ENCODE assay signal across 10 mouse cellular contexts in the genomic region with DNA sequence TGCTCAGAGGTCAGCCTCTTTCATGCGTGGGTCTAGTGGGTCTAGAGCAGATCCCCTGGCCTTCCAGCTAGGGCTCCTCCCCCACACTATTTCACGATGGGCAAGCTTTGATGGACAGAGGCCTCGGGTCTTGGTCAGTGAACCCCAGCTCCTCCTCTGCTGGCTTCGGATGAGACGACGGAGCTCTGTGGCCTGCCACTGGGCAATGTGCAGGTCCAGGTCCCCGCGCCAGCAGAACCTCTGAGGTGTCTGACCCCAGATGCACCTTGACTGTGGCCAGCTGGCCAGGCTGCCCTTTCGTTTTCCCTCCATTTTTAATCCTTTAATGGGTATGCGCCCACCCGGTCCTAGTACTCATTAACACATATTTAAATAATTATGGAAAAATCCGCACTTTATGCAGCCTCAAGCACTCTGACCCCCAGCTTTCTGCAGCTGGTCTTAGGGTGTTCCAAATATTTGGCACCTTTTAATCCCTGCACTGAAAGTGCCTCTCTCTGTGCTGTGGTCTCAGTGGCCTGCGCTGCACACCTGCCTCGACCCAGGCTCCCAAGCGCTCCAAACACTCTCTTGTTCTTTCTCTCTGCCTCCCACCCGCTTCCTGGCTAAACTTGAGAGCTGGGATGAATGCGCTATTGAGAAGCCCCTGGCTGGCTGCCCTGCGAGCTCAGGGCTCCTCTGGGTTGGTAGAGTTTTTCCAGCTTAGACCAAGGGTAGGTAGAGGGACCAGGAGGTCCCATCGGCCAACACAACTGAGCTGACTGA.
DNase-seq lines count a peak whose midpoint lies in the region; ATAC-seq and TF ChIP-seq lines count a peak whose summit lies in the region.
"Had no signal": no experiment of that assay in that cellular context is flagged by ENCODE, and none has a peak within 500 bp of the region (broad histone marks: within the 10 kb centered on the region; RNA-seq: fewer than 3 reads in every experiment).

No protein-coding gene starts in this region.

- H3K4me3 ChIP-seq in lung, embryonic 14.5 days (ENCODE audit: low read depth, low read length) = no peak overlapping the region
- H3K4me3 ChIP-seq in forebrain, embryonic 14.5 days (ENCODE audit: low read depth, low read length) = no peak overlapping the region
- no peak overlapping the region for H3K4me3 ChIP-seq in left cerebral cortex, adult 2 months
- H3K4me3 ChIP-seq: megakaryocyte, embryonic 14.5 days had no signal

- no peaks in the 10 kb centered on the region for H3K27me3 ChIP-seq in lung, embryonic 14.5 days (ENCODE audit: insufficient read depth, low read length)
- no peaks in the 10 kb centered on the region for H3K27me3 ChIP-seq in forebrain, embryonic 14.5 days (replicated peaks; ENCODE audit: control insufficient read depth, insufficient read depth, low read length)

- no peak overlapping the region for H3K27ac ChIP-seq in lung, embryonic 14.5 days (ENCODE audit: low read depth)
- no peak overlapping the region; the same call in 1 of the 2 replicates for H3K27ac ChIP-seq in forebrain, embryonic 14.5 days (ENCODE audit: low read depth, low read length)
- no peak overlapping the region for H3K27ac ChIP-seq in left cerebral cortex, adult 2 months

- peak; percentile 50 for DNase-seq in lung, embryonic 14.5 days
- DNase-seq in lung, postnatal 10 days = no peak
- DNase-seq in forebrain, embryonic 14.5 days (ENCODE audit: low spot score) = peak; percentile 79
- DNase-seq in left cerebral cortex, adult 2 months (ENCODE audit: extremely low spot score in 1 of 2, low spot score in 2 of 2) = peak; percentile 23 to 52
- DNase-seq in right cerebral cortex, postnatal 14 days = peak; percentile 64
- no peak for DNase-seq in embryo, embryonic 11 days
- DNase-seq in gastrocnemius, adult 8-10 months (ENCODE audit: low spot score in 2 of 2) = no peak
- DNase-seq in thymus, postnatal 10 days (ENCODE audit: low spot score in 2 of 2) = no peak
- DNase-seq: kidney, postnatal 10 days had no signal

- intact Hi-C loops in left cerebral cortex, adult 2 months (cut with DNase I) = no loop called here

- H3K4me2 ChIP-seq in lung, embryonic 14.5 days = no peak overlapping the region
- no peak overlapping the region for H3K4me2 ChIP-seq in forebrain, embryonic 14.5 days (ENCODE audit: low read length)

- peaks cover 14% of the 10 kb centered on the region; the same call in 1 of the 2 replicates for H3K4me1 ChIP-seq in lung, embryonic 14.5 days (ENCODE audit: insufficient read depth)
- peaks cover 5% of the 10 kb centered on the region for H3K4me1 ChIP-seq in forebrain, embryonic 14.5 days (ENCODE audit: control insufficient read depth, insufficient read depth, low read length)
- H3K4me1 ChIP-seq: megakaryocyte, embryonic 14.5 days had no signal

- no peaks in the 10 kb centered on the region for H3K36me3 ChIP-seq in lung, embryonic 14.5 days (ENCODE audit: insufficient read depth)
- H3K36me3 ChIP-seq in forebrain, embryonic 14.5 days (ENCODE audit: control insufficient read depth, insufficient read depth, low read length) = no peaks in the 10 kb centered on the region

- ATAC-seq in lung, embryonic 14.5 days (ENCODE audit: insufficient read depth) = no peak
- peak; percentile 54 for ATAC-seq in forebrain, embryonic 14.5 days

- TF ChIP-seq CTCF in lung, embryonic 14.5 days (IDR thresholded peaks at IDR 0.05; ENCODE audit: low read depth) = no peak
- no peak for TF ChIP-seq CTCF in left cerebral cortex, adult 2 months (IDR thresholded peaks at IDR 0.05)

- 62% methylated on average over 19 of the region's 19 CpGs for WGBS in lung, embryonic 14.5 days
- 57% methylated on average over 19 of the region's 19 CpGs for WGBS in forebrain, embryonic 14.5 days

- H3K9ac ChIP-seq in lung, embryonic 14.5 days = no peak overlapping the region
- no peak overlapping the region for H3K9ac ChIP-seq in forebrain, embryonic 14.5 days (ENCODE audit: low read length)

- H3K9me3 ChIP-seq in lung, embryonic 14.5 days (ENCODE audit: low read depth, low read length) = no peaks in the 10 kb centered on the region
- no peaks in the 10 kb centered on the region for H3K9me3 ChIP-seq in forebrain, embryonic 14.5 days (replicated peaks; ENCODE audit: control insufficient read depth, low read length)
- H3K9me3 ChIP-seq: megakaryocyte, embryonic 14.5 days had no signal

Comparison
In these comparisons a context has a peak if more than half of its experiments do, and no peak if none do; other contexts are left out.
1. DNase-seq: peak in lung, embryonic 14.5 days (single experiment), forebrain, embryonic 14.5 days (single experiment), left cerebral cortex, adult 2 months (2 of 2) and right cerebral cortex, postnatal 14 days (single experiment); none in lung, postnatal 10 days (single experiment), embryo, embryonic 11 days (single experiment), gastrocnemius, adult 8-10 months (0 of 2) and thymus, postnatal 10 days (0 of 2).